Mouse (Mus musculus): ENCODE measurements around the gene Txnrd1.

Gene Txnrd1

DNA sequence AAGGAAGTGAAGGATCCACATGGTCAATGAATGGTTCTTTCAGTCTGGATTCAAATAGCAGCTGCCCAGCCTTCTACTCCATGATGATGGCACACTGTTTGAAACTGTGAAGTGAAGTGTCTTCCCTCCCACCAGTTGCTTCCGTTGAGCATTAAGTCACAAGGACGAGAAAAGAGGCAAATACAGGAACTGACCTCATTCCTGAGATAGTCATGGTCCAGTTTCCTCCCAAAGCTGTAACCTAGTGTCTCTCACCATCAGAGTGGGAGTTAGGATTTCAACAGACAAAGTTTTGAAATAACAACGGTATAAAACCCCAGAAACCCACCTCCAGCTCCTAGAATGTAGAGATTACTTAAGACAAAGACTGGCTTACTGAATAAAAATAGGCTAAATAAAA lies 89.8 kb downstream of the Txnrd1 start:
- DNase-seq: no peak

DNA sequence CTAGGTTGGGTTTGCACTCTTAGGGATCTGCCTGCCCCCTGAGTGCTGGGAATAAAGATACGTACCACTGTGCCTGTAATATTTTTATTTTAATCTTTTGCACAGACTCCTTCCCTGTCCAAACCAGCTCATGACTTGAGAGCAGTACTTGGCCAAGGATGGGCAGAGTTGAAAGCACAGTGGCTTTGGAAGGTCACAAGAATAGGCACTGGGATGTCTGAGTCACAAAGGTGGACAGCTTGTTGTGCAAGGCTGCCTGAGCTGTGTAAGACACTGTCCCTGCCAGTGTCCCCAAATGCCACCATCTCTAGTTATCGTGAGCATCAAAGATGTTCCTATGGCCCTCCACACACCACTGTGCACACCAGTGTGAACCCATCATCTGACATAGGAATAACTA lies 91.0 kb downstream of the Txnrd1 start:
- no peak for DNase-seq

DNA sequence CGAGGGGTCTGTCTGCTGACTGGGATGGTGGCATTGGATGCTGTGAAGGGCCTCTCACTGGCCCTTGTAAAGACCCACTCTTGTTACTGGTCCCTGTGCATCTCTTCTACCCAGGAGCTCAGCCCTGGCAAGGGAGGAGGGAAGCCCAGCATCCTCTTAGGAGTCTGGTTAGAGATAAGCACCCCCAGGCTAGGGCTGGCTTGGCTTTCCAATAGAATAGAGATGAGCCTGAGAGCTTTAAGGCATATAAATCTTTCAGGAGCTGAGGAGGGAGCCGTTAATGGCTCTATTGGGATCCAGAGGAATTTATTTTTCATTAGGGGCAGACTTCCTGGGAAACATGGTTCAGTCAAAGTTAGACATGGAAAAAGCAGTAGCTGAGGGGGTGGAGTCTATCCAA lies 91.9 kb downstream of the Txnrd1 start:
- DNase-seq: no peak

DNA sequence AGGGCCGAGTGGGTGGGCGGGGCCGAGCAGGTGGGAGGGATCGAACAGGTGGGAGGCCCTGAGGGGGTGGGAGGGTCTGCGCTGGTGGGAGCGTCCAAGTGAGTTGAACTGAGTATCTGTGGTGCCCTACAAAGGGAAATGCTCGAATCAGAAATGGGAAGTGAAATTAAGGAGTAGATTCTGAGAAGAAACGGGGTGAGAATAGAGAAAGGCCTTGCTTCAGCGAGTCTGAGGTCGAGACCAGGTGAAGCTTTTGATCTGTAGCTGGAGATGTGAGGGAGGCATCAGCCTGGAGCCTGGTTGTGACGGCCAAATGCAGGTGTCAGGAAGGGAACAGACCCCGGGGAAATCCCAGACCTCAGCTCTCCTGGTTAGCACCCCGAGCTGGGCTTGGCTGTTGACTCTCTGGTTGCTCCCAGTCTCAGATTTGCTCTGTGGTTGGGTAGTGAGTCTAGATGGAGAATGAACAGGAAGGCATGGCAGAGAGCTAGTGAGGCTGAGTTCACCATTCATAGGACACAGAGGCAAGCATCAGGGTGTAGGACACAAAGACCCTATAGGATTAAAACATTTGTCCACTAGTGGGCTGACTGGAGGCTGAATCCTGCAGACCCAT lies 101.4 kb downstream of the Txnrd1 start:
- no peak for DNase-seq

DNA sequence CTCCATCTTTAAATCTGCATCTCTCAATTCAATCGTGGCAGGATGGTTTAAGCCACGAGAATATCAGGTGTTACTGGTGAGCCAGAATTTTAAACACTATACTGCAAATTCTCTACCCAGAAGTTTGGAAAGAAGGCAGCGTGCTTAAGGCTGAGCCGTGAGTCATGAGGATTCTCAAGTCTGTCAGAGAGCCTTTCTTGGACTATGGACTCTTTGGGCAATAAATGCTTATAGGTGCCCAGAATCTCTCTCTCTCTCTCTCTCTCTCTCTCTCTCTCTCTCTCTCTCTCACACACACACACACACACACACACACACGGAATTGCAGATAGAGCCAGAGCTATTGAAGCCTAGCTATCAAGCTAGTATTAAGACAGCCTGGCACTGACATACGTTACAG lies 102.0 kb downstream of the Txnrd1 start:
- DNase-seq: no peak
